Mouse (Mus musculus) bone marrow macrophage, adult 2 months (primary cell): ENCODE data around the gene Arhgef3.

ENCODE experiments used
- CTCF ChIP-seq: IDR thresholded peaks from 2 replicates; pipeline ENCODE4 v1.5.1; 2012; ENCODE audit warnings: low read depth, mild to moderate bottlenecking, low read length, moderate library complexity
- POLR2A ChIP-seq: IDR thresholded peaks from 2 replicates; pipeline ENCODE4 v1.6.1; 2012; ENCODE audit warnings: mild to moderate bottlenecking, low read depth, low read length, borderline replicate concordance

- no peak for TF ChIP-seq POLR2A
- TF ChIP-seq CTCF, result no peak
Observed at GRCm38 (mm10) chr14:27436116-27436515, 321.4 kb downstream of the Arhgef3 start.
